Mouse (Mus musculus) lung, postnatal 10 days (tissue): ENCODE data around the gene Srebf1.

Experiments used
- DNase-seq: peaks from one replicate; pipeline ENCODE4 v3.0.0; 2021

Srebf1 gene

GRCm38 (mm10) chr11:60233235-60233634 lies 10.9 kb upstream of the Srebf1 start:
- DNase-seq, result peak; percentile 51

GRCm38 (mm10) chr11:60232441-60233058 lies 10.2 kb upstream of the Srebf1 start:
- DNase-seq, result no peak

GRCm38 (mm10) chr11:60231951-60232350 lies 9.6 kb upstream of the Srebf1 start:
- no peak for DNase-seq

GRCm38 (mm10) chr11:60231326-60231725 lies 8.9 kb upstream of the Srebf1 start:
- no peak for DNase-seq

- no peak for DNase-seq
Measured at GRCm38 (mm10) chr11:60230512-60230911, 8.1 kb upstream of the Srebf1 start.

GRCm38 (mm10) chr11:60229821-60230220 lies 7.4 kb upstream of the Srebf1 start:
- DNase-seq, result peak; percentile 73

- no peak for DNase-seq
Measured at GRCm38 (mm10) chr11:60228525-60228924, 6.1 kb upstream of the Srebf1 start.

GRCm38 (mm10) chr11:60225874-60226273 lies 3.5 kb upstream of the Srebf1 start:
- no peak for DNase-seq

- peak; percentile 58 for DNase-seq
Measured at GRCm38 (mm10) chr11:60224676-60225075, 2.3 kb upstream of the Srebf1 start.

- no peak for DNase-seq
Measured at GRCm38 (mm10) chr11:60222085-60222468, 304 bp downstream of the Srebf1 start.

- no peak for DNase-seq
Measured at GRCm38 (mm10) chr11:60221425-60221824, 956 bp downstream of the Srebf1 start.

- DNase-seq, result peak; percentile 94
Measured at GRCm38 (mm10) chr11:60220291-60220804, 2.0 kb downstream of the Srebf1 start.

- DNase-seq, result peak; percentile 63
Measured at GRCm38 (mm10) chr11:60219609-60220008, 2.8 kb downstream of the Srebf1 start.

- no peak for DNase-seq
Measured at GRCm38 (mm10) chr11:60217467-60217866, 4.9 kb downstream of the Srebf1 start.

- DNase-seq, result no peak
Measured at GRCm38 (mm10) chr11:60216671-60217070, 5.7 kb downstream of the Srebf1 start.

- no peak for DNase-seq
Measured at GRCm38 (mm10) chr11:60213266-60213665, 9.1 kb downstream of the Srebf1 start.

- DNase-seq, result no peak
Measured at GRCm38 (mm10) chr11:60211761-60212160, 10.6 kb downstream of the Srebf1 start.

GRCm38 (mm10) chr11:60211152-60211551 lies 11.2 kb downstream of the Srebf1 start:
- no peak for DNase-seq

- peak; percentile 98 for DNase-seq
Measured at GRCm38 (mm10) chr11:60210305-60210724, 12.1 kb downstream of the Srebf1 start.

GRCm38 (mm10) chr11:60209933-60210249 lies 12.5 kb downstream of the Srebf1 start:
- DNase-seq, result no peak

GRCm38 (mm10) chr11:60209217-60209932 lies 13.0 kb downstream of the Srebf1 start:
- DNase-seq, result peak; percentile 83

- no peak for DNase-seq
Measured at GRCm38 (mm10) chr11:60208712-60209111, 13.7 kb downstream of the Srebf1 start.

GRCm38 (mm10) chr11:60208201-60208600 lies 14.2 kb downstream of the Srebf1 start:
- DNase-seq, result no peak

GRCm38 (mm10) chr11:60206207-60206606 lies 16.2 kb downstream of the Srebf1 start:
- DNase-seq, result peak; percentile 55

GRCm38 (mm10) chr11:60205026-60205425 lies 17.4 kb downstream of the Srebf1 start:
- peak; percentile 68 for DNase-seq
